Mouse (Mus musculus) ES-Bruce4 (cell line): ENCODE data around the gene Gm10409.
"Not testable (repeated sequence)": the region's sequence is repeated elsewhere in the genome, so short reads cannot be mapped to it uniquely, and the experiment has no call there.

ENCODE experiments used
- CTCF ChIP-seq: IDR thresholded peaks from one replicate; pipeline ENCODE4 v1.8.1; 2011; ENCODE audit warnings: low read depth, low read length
- EP300 ChIP-seq: IDR thresholded peaks from 2 replicates; pipeline ENCODE4 v1.6.1; 2011; ENCODE audit warnings: low read depth, low read length; ENCODE audit not compliant: insufficient read depth
- POLR2A ChIP-seq: IDR thresholded peaks from one replicate; pipeline ENCODE4 v1.8.1; 2011; ENCODE audit warnings: low read length; ENCODE audit not compliant: insufficient read depth

DNA sequence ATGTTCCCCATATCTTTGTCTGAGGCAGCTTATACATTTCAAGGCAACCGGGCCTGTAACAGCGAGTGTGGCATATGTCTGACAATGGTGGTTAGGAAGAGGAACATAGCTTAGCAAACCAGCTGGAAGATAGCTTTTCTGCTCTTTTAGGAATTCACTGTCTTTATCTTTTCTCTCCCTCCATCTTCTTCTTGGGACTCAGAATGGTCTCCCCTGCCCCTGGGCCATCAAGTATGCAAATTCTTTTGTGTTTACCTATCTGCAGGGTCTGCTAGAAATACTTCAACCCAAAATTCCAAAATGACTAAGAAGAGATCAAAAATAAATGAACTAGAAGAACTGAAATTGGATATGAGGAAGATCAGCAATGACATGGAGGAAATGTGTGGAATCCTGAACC lies 15.4 kb downstream of the Gm10409 start, which contains the start of gene Gm3005:
- not testable (repeated sequence) for TF ChIP-seq CTCF, POLR2A, EP300
